Mouse (Mus musculus): ENCODE data around the gene Cmtm3.

DNA sequence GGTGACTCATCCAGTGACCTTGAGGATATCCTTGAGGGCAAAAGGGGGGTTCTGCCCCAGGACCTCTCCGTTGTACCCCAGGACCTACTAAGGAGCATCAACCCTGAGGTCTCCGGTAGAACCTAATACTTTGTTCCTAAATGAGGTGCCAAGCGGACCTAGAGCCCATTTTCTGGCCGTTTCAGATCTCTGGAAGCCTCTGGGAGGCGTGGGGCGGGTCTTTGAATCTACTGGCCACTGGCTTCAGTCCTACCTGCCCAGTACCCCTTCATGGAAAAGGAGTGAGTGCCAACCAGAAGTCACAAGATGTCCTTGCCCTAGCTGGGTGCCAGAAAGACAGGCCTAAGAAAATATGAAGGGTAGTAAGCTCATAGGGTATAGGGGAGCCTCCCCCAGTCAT, 2.5 kb downstream of the Cmtm3 start:
- TF ChIP-seq POLR2A (IDR thresholded peaks at IDR 0.05; ENCODE audit: extremely low read depth, insufficient read depth, low read length) (no peak), CTCF (IDR thresholded peaks at IDR 0.05; ENCODE audit: extremely low read depth, insufficient read depth, low read length) (no peak)

All from cortical plate, adult 2 months (tissue).